Mouse (Mus musculus): ENCODE data around the gene Idh3b. TPM values are rescaled to one million over a fixed set of nuclear protein-coding genes. Genes with fewer than 3 reads are reported as not detected.

Idh3b gene
- polyA plus RNA-seq (2017; shearing (Covaris generic)): 122 TPM

DNA sequence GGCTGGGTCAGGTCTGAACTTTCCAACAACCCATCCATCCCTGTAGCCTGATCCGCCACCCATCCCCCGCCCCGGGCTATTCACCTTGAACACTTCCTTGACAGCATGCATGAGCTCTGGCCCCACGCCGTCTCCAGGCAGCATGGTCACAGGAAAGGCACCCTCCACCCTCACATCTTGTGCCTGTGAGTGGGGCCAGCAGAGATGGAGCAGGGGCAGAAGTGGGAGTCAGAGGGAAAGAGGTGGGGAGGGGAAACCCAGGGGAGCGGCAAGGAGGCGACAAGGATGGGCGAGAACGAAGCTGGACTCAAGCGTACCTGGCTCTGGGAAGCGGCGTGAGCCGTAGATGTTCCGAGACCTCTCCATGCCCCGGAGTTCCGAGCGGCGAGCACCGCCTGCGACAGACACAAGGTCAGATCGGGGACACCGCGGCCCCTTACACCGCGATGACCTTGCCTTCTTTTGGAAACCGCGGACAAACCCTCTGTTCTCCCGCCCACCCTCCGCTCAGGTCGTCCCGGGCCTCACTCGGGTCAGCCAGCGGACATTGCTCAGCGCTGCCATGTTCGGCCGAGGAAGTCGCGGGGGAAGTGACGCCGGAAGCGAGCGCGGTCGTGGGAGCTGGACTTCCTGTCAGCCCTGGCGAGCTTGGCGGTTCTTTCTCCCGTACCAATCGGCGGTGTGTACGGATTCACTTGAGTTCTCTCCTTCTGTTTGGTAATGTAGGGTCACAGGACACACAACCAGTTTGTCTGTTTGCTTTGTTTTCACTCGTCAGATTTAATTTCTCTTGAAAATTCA, at the start of gene Idh3b:
Idh3b (minus strand) TSS at position 694 of the 801 bp plus-strand sequence.

GRCm38 (mm10) chr2:130294936-130295277, 10.6 kb upstream of the Idh3b start, which contains the start of gene Ebf4:
TSS of gene Ebf4 (plus strand) at chr2:130295169.

GRCm38 (mm10) chr2:130274149-130274861, 10.0 kb downstream of the Idh3b start, which contains the start of gene Nop56:
TSS of gene Nop56 (plus strand) at chr2:130274430.

Other genes starting within 250 kb of the Idh3b start
- not detected for gene Tgm6, start 172.1 kb downstream of the Idh3b start, polyA plus RNA-seq (2017; shearing (Covaris generic))
- 383 TPM for gene Snrpb, start 105.1 kb downstream of the Idh3b start, polyA plus RNA-seq (2017; shearing (Covaris generic))
- gene Tmc2, start 89.4 kb downstream of the Idh3b start, polyA plus RNA-seq (2017; shearing (Covaris generic)): not detected
- gene Nop56, start 10.1 kb downstream of the Idh3b start, polyA plus RNA-seq (2017; shearing (Covaris generic)): 473 TPM
- gene Ebf4, start 10.6 kb upstream of the Idh3b start, polyA plus RNA-seq (2017; shearing (Covaris generic)): not detected
- not detected for gene Cpxm1, start 113.0 kb upstream of the Idh3b start, polyA plus RNA-seq (2017; shearing (Covaris generic))
- not detected for gene Gm28372, start 120.7 kb upstream of the Idh3b start, polyA plus RNA-seq (2017; shearing (Covaris generic))
- not detected for gene 1700020A23Rik, start 120.7 kb upstream of the Idh3b start, polyA plus RNA-seq (2017; shearing (Covaris generic))
- gene Tmem239, start 121.9 kb upstream of the Idh3b start, polyA plus RNA-seq (2017; shearing (Covaris generic)): not detected
- 306 TPM for gene Vps16, start 139.8 kb upstream of the Idh3b start, polyA plus RNA-seq (2017; shearing (Covaris generic))
- 14.7 TPM for gene Pced1a, start 140.2 kb upstream of the Idh3b start, polyA plus RNA-seq (2017; shearing (Covaris generic))
- 175 TPM for gene Ptpra, start 165.7 kb upstream of the Idh3b start, polyA plus RNA-seq (2017; shearing (Covaris generic))

All from naive thymus-derived CD4-positive, alpha-beta T cell, adult 5 months (primary cell).